Mouse (Mus musculus): ENCODE measurements around the gene Gm45623.
A peak's percentile ranks its signal among the peaks of the same experiment; 100 is the strongest.

The Gm45623 gene

GRCm38 (mm10) chr13:56753192-56753951, at the start of gene Gm45623:
Gene Gm45623, minus strand, starts transcription at chr13:56753827.
- no peak for DNase-seq

- no peak for DNase-seq
These were observed 43.8 kb upstream of the Gm45623 start for GRCm38 (mm10) chr13:56797459-56797858.

DNA sequence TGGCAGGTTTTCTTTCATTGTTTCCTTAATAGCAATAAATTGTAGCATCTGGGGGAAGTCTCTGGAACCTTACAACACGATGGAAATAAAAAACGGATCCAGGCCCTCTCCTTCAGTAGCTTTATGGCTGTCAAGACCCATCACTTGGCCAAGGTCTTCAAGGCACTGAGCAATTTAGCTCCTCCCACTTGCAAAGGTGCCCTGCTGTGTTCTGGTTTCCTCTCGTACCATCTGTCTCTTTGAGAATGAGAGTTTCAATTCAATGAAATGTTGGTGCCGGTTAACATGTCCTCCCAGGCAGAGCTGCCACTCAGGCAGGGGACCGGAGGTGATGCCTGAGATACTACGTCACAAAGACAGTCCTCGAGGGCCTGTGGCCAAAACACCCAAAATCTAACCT, 41.9 kb upstream of the Gm45623 start:
- no peak for DNase-seq

DNA sequence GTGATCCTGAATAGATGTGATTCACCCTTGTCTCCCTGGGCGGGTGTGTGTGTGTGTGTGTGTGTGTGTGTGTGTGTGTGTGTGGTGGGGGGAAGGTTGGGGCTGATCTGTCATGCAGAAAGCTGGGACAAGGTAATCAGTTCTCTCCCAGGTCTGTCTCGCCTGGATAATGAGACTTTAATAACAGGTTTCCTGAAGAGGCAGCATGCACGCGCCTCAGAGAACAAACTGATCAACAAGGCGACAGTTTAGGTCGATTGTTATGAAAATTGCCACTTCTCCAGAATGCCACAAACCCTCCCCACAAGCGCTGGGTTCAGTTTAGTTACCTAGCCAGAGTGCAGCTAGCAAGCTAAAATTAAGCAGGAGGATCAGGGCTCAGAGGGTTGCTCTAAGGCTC, 40.8 kb upstream of the Gm45623 start:
- DNase-seq = no peak

DNA sequence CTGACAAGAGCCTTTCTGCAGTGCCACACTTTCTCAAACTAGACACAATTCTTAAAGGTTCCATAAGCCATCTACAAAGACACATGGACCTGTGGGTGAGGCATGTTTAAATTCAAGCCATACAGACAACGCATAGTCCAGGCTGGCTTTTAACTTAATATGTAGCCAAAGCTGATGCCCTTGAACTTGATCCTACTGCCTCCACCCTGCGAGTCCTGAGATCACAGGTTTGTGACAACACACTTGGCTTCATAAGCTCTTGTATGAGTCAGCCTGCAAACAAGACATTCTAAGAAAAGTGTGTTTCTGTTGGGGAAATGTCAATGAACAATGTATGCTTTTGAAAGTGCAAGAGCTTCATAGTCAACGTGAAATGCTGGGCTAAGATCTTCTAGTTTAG, 39.2 kb upstream of the Gm45623 start:
- DNase-seq = no peak

DNA sequence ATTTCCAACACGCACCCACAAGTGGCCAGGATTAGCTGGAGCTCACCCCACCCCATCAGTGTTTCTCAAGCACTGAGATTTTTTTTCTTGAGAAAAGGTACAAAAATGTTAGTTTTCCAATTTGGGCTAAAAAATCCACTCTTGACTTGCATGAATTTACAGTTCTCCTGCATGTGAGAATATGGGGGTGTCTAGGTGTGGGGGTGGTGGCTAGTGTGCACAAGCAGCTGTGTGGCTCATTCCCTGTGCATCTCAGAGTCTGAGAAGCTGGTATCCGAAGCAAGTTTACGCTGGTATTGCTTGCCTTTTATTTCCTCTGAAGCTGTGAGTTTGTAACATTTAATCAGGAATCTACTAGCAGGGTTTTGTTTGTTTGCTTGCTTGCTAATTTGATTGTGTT, 37.1 kb upstream of the Gm45623 start:
- DNase-seq = peak; percentile 76

- DNase-seq = peak; percentile 53
These were observed 29.0 kb upstream of the Gm45623 start for GRCm38 (mm10) chr13:56782621-56783020.

GRCm38 (mm10) chr13:56781697-56782096, 28.1 kb upstream of the Gm45623 start:
- peak; percentile 54 for DNase-seq

DNA sequence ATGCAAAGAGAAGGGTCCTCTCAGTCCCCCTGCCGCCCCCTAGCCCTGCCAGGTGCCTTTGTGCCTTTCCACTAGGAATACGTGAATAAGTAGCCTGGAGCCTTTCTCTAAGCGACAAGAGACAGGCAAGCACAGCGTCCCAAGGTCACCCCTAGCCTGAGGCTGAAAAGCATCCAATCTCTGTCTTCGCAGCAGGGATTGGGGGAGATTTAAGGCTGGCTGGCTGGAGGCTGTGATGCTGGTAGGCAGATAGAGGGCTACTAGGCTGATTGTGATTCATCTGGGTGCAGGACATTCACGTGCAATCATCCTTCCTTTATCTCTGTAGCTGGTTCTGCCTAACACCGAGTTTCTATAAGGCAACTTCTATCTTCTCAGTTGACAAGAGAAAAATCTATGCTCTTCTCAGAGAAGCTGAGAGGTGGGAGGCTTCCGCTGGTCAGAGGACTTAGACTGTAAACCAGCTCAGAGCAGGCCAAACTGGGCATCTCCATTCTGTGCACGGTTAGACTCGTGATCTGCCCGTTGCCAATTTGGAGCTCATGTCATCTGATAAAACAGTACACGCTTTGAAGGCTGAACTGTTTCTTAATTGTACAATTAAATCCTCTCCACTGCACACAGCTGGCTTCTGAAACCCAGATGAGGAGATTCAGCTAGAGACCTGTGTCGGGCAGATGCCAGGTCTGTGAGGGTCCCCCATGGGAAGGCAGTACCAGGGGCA, 27.3 kb upstream of the Gm45623 start:
- peak; percentile 26 for DNase-seq

DNA sequence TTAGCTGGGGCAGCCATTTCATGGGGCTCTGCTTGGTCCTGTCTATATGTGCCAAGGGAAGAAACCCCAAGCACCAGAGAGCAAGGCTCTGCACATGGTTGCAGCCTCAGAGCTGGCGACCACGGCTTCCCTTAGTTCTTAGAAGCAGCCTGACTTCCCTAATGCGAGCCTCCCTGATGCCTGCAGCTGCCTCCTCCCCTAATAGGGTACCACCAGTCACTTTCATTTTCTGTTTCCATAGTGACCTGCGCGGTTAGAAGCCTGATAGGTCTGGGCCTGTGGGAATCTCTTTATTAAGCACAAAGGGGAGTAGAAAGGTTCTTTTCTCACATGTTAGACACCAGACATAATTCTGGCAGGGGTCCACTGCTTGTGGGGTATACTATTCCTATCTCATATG, 20.7 kb upstream of the Gm45623 start:
- DNase-seq = no peak

DNA sequence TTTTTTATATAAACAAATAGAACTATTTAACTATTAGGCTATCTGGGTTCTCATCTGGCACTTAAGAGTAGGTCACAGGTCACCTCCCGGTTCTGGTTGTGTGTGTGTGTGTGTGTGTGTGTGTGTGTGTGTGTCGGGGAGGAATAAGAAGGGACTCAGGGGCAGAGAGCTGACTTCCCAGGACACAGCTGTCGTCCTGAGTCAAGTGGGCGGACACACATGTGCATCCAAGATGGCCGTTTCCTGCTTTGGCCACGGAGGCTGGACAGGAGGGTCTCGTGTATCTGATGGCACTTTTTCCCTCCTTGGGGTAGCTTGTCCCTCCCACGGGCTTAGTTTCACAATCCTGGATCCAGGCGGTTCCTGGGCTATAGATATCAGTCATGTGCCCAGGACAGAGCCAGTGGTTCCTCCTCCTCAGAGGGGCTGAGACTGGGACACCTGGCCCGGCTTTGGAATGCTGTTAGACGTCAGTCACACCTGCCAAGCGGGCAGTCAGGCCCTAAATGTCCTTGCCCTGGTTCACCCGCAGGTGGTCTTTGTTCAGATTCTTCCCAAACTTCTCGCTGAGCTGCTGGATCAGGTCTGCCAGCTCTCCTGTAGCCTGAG, 19.7 kb upstream of the Gm45623 start:
- no peak for DNase-seq

DNA sequence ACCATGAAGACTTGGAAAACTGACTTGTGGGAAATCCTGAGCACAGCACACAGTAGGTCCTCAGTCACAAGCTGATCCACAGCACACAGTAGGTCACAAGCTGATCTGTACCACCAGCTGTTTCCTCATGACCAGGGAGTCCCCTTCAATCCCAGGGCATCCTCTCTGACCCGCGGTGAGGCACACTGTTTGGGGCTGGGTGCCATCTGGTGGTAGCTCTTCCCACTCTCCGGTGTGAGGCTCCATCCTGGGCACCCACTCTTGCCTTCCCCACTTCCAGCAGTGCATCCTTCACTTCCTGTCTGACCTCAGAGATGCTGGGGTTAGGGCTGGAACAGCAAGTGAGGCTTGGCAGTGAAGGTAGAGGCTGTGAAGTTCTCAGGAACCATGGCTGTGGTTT, 19.0 kb upstream of the Gm45623 start:
- no peak for DNase-seq

GRCm38 (mm10) chr13:56770786-56771185, 17.2 kb upstream of the Gm45623 start:
- DNase-seq = no peak

DNA sequence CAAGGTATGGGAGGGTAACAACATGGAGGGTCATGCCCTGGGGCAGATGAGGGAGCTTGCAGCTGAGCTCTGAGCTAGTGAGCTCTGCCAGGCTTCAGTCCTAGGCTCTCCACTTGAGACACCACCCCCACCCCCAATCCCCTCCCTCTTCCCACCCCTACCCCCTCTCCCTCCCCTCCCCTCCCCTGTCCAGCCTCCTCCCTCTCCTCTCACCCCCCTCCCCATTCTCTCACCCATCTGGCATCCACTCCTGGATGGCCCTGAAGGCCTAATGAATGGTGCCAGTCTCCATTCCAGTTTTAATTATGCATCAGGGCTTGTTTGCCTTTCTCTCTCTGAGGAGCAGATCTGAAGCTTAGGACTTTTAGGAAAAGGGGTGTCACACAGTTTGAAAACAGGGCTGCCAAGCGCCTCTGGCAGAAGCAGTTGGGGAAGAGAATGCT, 16.5 kb upstream of the Gm45623 start:
- no peak for DNase-seq

- no peak for DNase-seq
These were observed 15.8 kb upstream of the Gm45623 start for GRCm38 (mm10) chr13:56769431-56769830.

DNA sequence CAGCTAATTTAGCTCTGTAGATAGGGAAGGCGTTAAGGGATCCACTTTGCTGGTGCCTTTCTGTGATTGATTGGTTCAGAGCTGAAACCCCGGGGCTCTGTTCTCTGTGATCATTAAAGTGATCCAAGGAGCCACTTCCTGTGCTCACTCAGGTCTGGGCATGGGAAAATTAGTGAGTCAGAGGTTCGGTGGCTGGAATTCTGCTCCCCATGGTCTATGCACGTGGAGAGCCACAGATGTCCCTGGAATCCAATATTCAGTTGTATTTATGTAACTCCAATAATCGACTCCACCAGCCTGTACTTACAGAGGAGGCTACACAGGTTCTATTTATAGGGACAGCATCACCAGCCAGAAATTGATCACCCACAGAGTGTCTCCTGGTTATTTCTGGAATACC, 12.6 kb upstream of the Gm45623 start:
- no peak for DNase-seq

- no peak for DNase-seq
These were observed 11.8 kb upstream of the Gm45623 start for GRCm38 (mm10) chr13:56765284-56766032.

DNA sequence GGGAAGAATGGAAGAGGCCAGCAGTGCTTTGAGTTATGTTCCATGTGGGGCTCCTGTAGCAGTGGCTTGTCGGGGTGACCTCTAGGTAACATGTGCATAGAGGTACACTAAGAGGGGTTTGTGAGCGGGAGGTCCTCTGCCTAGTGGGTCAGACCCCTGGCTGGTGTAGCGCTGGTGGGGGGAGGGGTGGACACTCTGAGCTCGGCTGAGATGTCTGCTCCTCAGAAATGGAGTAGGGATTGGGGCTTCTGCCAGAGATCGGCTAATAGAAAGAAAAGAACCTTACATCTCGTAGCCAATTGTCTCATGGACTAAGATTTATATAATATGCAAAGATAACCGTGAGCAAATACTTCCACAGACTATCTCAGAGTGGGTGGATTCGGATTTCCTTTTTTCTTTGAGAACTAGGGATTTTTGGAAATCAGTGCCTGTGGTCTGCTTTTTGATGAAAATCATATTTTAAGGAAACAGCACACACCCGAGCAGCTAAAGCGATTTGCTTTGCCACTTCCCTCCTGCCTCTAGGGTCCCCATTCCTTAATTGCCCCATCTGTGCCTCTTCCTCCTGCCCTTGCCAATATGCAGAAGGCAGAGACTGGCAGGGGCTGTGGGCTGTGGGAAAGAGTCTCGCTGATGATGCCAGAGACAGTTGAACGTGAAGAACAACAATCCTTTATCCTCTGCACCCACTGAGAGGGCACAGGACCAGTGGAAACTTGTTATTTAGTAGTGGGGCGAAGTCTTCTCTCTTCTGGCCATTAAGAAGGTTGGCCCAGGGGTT, 9.0 kb upstream of the Gm45623 start:
- no peak for DNase-seq

GRCm38 (mm10) chr13:56758492-56758891, 4.9 kb upstream of the Gm45623 start:
- peak; percentile 58 for DNase-seq

DNA sequence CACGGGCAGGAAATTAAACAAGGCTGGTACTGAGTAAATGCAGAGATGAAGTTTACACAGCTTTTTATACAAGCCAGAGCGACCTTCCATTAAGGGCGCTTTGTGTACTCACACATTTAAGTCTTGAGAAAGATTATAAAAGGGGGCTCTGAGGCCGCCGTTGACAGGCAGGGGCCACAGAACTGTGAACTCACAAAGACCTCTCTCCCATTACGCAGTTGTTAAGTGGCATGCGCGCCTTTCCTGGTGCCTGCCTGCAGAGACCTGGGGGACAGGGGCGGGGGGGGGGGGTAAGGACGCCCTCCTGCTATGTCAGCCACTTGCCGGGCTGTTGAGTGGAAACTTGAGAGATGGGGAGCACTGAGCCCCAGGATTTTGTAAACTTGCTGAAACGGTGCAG, 3.6 kb upstream of the Gm45623 start:
- no peak for DNase-seq

DNA sequence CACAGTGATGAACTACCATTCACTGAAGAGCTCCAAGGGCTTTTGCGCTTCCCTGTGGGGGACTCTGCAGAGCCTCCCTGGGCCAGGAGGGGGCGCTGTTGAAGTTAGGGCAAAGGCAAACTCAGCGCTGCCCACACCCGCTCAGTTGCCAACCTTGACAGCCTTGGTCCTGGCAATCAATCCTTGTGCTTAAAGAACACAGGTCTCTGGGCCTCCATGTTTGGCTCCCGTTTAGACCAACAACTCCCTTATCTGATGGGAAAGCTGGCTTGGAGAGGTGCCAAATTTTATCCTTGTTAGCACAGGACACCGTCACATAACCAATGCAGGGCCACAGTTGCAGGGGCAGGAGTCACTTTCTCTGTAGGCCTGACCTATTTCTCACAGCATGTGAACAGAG, 2.2 kb upstream of the Gm45623 start:
- DNase-seq = no peak

DNA sequence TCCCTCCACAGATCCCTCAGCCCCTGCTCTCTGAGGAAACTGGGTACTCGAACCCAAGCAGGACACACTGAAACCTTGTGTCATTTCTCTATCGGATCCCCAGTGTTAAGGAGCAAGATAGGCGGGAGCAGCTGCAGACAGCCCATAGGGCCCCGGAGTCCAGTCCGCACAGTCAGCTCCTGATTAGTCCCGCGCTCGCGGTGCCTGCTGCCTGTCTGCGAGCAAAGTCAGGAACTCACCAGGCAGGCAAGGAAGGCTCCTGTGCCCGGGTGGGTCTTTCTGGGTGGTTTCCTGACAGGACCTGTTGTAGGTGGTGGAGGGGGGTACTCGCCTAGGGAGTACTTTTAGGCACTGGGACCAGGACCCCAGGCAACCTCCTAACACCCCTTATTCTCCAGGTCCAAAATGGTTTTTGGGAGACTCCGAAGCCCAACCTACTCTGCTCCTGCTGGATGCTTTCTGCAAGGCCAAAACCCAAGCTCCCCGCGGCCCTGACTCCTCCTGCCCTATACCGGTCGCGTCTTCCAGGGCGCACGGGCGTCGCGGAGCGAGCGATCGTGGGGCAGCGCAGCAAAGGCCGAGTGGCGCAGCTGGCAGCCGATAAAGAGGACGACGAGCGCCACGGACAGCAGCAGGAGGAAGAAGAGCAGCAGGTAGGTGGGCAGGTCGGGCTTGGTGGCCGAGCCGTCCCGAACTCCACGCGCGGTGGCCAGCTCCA, 994 bp downstream of the Gm45623 start:
- no peak for DNase-seq
